Mouse (Mus musculus): ENCODE results near the gene Pmpca. TPM values are rescaled to one million over a fixed set of nuclear protein-coding genes. Genes with fewer than 3 reads are reported as not detected.

Gene Pmpca
- polyA plus RNA-seq, 1 experiment from 2014 or later, result 115 TPM

DNA sequence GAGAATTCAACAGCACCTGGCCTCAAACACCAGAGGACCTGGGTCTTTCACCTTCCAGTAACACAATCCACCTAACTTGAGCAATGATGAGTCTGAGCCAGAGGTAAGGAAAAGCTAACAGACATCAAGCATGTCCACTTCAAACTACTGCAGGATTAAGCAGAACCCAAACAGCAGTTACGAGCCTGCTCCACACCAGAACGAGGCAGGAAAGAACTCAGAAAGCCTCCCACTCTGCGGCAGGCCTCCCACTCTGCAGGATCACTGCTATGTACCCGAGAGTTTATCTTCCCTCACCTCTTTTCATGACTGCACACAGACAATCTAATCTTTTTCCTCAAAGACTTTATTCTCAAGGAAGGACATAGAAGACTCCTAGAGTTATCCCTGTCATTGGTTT is 48.1 kb downstream of the Pmpca start:
- no peak for ATAC-seq (ENCODE audit: extremely low read depth, insufficient number of reproducible peaks, low FRiP score, low TSS enrichment)
- Histone ChIP-seq H3K4me1 (peaks cover 14% of the 10 kb centered on the region; the same call in 1 of the 2 replicates), H3K36me3 (peaks cover 92% of the 10 kb centered on the region), H3K27me3 (replicated peaks) (no peaks in the 10 kb centered on the region), H3K4me2 (no peak overlapping the region), H3K9ac (0 out of 2 replicates have a peak overlapping the region, but pooled peaks have one; percentile 2), H3K27ac (replicated peaks) (no peak overlapping the region), H3K9me3 (no peaks in the 10 kb centered on the region), H3K4me3 (no peak overlapping the region)
- WGBS, result 56% methylated on average over 4 of the region's 4 CpGs

DNA sequence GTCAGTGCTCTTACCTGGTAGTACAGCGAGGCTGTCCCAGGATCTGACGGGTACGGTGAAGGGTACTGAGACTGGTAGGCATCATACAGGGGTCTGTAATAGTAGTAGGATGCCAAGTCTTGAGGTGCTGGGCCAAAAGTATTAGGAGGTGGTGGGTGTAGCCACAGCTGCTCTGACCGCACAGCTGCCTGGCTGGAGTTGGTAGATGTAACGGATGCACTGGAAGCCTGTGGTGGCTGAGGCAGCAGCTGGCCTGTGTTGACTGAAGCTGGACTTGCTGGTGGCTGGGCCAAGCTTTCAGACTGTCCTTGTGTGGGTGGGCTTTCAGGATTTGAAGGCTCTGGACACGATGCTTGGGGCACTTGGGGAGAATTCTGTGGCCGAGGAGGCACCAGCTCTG is 49.2 kb downstream of the Pmpca start:
- no peak overlapping the region for H3K9ac ChIP-seq
- 89% methylated on average over 7 of the region's 7 CpGs for WGBS
- H3K4me2 ChIP-seq, result no peak overlapping the region
- no peak for ATAC-seq (ENCODE audit: extremely low read depth, insufficient number of reproducible peaks, low FRiP score, low TSS enrichment)
- no peak overlapping the region for H3K4me3 ChIP-seq
- peaks cover 81% of the 10 kb centered on the region for H3K36me3 ChIP-seq
- H3K27ac ChIP-seq (replicated peaks), result no peak overlapping the region
- no peaks in the 10 kb centered on the region for H3K27me3 ChIP-seq (replicated peaks)
- peaks cover 21% of the 10 kb centered on the region for H3K4me1 ChIP-seq
- no peaks in the 10 kb centered on the region for H3K9me3 ChIP-seq

DNA sequence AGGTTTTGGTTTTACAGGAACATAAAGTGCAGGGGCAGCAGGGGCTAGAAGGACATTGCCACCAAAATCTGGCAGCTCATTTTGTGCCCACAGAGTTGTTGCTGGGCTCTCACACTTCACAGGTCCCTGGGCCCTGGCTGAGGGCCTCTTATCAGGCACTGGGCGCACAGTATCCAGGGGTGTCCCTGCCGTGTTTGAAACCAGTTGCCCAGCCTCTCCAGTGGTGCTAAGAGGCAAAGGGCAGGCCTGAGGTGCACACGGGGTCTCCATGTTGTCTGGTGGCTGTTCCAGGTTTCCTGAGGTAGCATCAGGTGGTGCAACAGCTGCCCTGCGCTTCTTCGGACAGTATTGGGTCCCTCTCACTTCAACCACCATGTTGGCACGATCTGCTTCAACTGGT is 50.5 kb downstream of the Pmpca start:
- WGBS, result 86% methylated on average over 6 of the region's 6 CpGs
- Histone ChIP-seq H3K36me3 (peaks cover 68% of the 10 kb centered on the region), H3K27me3 (replicated peaks) (no peaks in the 10 kb centered on the region), H3K9ac (no peak overlapping the region), H3K4me1 (peaks cover 32% of the 10 kb centered on the region), H3K4me2 (no peak overlapping the region), H3K4me3 (no peak overlapping the region), H3K9me3 (no peaks in the 10 kb centered on the region), H3K27ac (replicated peaks) (no peak overlapping the region)
- no peak for ATAC-seq (ENCODE audit: extremely low read depth, insufficient number of reproducible peaks, low FRiP score, low TSS enrichment)

DNA sequence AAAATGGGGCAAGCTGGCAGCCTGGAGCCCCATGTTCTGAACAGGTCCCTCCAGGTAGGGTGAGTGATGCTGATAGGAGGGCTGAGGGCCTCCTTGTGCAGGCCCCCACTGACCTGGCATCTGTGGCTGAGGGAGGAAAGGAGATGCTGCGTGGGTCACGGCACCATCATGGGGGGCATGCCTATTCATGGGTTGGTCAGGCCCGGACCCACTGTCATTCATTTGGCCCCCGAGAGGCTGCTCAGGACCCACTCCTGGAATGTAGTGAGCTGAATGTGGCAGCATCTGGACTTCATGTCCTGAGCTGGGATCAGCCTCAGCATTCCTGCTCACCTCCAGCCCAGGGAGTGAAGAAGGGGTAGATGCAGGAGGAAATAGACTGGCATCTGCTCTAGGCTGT is 52.1 kb downstream of the Pmpca start:
- ATAC-seq (ENCODE audit: extremely low read depth, insufficient number of reproducible peaks, low FRiP score, low TSS enrichment), result no peak
- Histone ChIP-seq H3K27me3 (replicated peaks) (no peaks in the 10 kb centered on the region), H3K36me3 (peaks cover 52% of the 10 kb centered on the region)

DNA sequence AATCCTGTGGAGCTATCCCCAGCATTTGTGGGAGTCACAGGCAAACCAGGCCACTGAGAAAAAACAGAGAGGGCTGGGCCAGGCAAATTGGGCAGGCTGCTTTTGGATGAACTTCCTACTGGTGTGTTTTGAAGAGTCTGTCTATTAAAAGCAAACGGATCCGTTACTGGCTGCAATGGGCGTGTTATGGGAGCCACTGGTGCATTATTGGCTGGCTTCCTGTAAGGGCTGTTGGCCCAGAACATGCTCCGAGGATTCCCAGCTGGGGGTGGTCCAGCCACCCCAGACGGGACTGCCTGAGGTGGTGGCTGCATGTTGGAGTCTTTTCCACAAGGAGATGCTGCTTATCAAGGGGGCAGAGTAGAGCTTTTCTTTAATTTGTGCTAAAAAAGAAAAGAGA is 52.5 kb downstream of the Pmpca start:
- no peak overlapping the region for H3K4me2 ChIP-seq
- H3K9ac ChIP-seq, result no peak overlapping the region
- ATAC-seq (ENCODE audit: extremely low read depth, insufficient number of reproducible peaks, low FRiP score, low TSS enrichment), result no peak
- no peak overlapping the region for H3K27ac ChIP-seq (replicated peaks)
- peaks cover 51% of the 10 kb centered on the region for H3K36me3 ChIP-seq
- no peak overlapping the region for H3K4me3 ChIP-seq
- peaks cover 37% of the 10 kb centered on the region for H3K4me1 ChIP-seq
- no peaks in the 10 kb centered on the region for H3K9me3 ChIP-seq
- 69% methylated on average over 5 of the region's 5 CpGs for WGBS
- H3K27me3 ChIP-seq (replicated peaks), result no peaks in the 10 kb centered on the region

More for the DNA sequence above, 52.1 kb downstream of the Pmpca start:
- Histone ChIP-seq H3K4me1 (peaks cover 34% of the 10 kb centered on the region), H3K4me2 (no peak overlapping the region), H3K9me3 (no peaks in the 10 kb centered on the region), H3K4me3 (no peak overlapping the region), H3K27ac (replicated peaks) (no peak overlapping the region), H3K9ac (no peak overlapping the region)
- WGBS, result 89% methylated on average over 4 of the region's 4 CpGs

DNA sequence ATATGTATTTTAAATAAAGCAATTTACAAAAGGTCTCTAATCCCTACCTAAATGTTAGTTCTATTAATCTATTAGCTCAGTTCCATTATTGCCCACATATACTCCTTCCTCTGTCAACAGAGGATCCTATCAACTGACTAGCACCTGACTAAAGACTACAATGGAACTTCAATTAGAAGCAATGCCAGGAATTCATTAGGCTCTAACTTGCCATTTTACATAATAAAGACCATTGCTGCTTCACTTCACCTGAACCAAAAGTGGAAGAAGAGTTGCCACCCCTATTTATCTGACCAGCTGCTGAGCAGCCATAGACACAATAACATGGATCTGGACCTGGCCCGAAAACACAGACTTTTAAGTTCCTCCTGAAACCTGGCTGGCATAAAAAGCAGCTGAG is 53.7 kb downstream of the Pmpca start:
- WGBS, result 83% methylated on average over 1 of the region's 1 CpGs
- peaks cover 40% of the 10 kb centered on the region for H3K4me1 ChIP-seq
- no peaks in the 10 kb centered on the region for H3K27me3 ChIP-seq (replicated peaks)
- no peaks in the 10 kb centered on the region for H3K9me3 ChIP-seq
- H3K36me3 ChIP-seq, result peaks cover 41% of the 10 kb centered on the region
- no peak for ATAC-seq (ENCODE audit: extremely low read depth, insufficient number of reproducible peaks, low FRiP score, low TSS enrichment)
- H3K4me2 ChIP-seq, result peak overlapping the region; percentile 91
- H3K27ac ChIP-seq (replicated peaks), result no peak overlapping the region
- H3K4me3 ChIP-seq, result peak overlapping the region; percentile 95; the same call in 1 of the 2 replicates
- peak overlapping the region; percentile 94; the same call in 1 of the 2 replicates for H3K9ac ChIP-seq

DNA sequence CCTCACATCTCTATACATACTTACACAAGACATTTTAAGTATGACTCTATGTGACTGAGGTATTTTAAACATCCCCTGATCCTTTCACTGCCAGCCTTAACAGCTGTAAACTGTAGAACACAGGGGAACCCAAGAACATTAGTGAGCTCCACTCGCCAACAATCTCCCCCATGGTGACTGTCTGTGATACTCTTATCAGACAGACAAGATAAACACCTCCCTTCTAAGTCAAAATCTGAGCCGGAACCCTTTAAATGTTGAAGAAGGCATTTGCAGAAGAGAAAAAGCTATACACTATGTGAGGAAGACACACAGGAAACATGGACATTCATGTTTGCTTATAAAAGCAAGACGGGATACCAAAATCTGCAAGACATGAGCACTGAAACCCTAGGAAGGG is 54.7 kb downstream of the Pmpca start:
- no peak for ATAC-seq (ENCODE audit: extremely low read depth, insufficient number of reproducible peaks, low FRiP score, low TSS enrichment)
- peak overlapping the region; percentile 93; the same call in 1 of the 2 replicates for H3K27ac ChIP-seq (replicated peaks)

DNA sequence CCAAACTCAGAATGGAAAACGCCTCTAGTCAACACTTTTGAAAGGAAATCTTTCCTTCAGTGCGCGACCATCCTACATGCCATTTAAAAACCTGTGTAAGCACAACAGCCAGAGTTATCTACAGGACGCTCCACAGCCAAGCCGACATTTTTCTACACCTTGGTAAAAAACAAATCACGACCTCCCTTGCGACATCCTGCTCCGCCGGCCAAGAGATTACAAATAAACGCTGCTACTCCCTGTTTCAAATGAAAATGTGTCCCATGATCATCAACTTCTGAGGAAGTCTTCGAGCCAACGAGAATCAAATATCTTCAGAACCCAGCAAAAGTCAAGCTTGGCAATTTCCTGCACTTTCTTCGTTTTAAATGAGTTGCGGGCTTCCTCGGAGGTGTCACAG is 55.2 kb downstream of the Pmpca start:
- H3K4me2 ChIP-seq, result peak overlapping the region; percentile 91
- peaks cover 26% of the 10 kb centered on the region for H3K36me3 ChIP-seq
- no peaks in the 10 kb centered on the region for H3K27me3 ChIP-seq (replicated peaks)
- peak overlapping the region; percentile 95 for H3K4me3 ChIP-seq
- peak overlapping the region; percentile 93 for H3K27ac ChIP-seq (replicated peaks)
- no peaks in the 10 kb centered on the region for H3K9me3 ChIP-seq
- no peak for ATAC-seq (ENCODE audit: extremely low read depth, insufficient number of reproducible peaks, low FRiP score, low TSS enrichment)
- peaks cover 45% of the 10 kb centered on the region for H3K4me1 ChIP-seq
- H3K9ac ChIP-seq, result peak overlapping the region; percentile 94
- WGBS, result under 1% methylated on average over 15 of the region's 15 CpGs

More for the DNA sequence above, 54.7 kb downstream of the Pmpca start:
- WGBS, result 10% methylated on average over 3 of the region's 3 CpGs
- Histone ChIP-seq H3K36me3 (peaks cover 31% of the 10 kb centered on the region), H3K4me1 (peaks cover 43% of the 10 kb centered on the region), H3K4me3 (peak overlapping the region; percentile 95), H3K27me3 (replicated peaks) (no peaks in the 10 kb centered on the region), H3K9ac (peak overlapping the region; percentile 94), H3K4me2 (peak overlapping the region; percentile 91), H3K9me3 (no peaks in the 10 kb centered on the region)

DNA sequence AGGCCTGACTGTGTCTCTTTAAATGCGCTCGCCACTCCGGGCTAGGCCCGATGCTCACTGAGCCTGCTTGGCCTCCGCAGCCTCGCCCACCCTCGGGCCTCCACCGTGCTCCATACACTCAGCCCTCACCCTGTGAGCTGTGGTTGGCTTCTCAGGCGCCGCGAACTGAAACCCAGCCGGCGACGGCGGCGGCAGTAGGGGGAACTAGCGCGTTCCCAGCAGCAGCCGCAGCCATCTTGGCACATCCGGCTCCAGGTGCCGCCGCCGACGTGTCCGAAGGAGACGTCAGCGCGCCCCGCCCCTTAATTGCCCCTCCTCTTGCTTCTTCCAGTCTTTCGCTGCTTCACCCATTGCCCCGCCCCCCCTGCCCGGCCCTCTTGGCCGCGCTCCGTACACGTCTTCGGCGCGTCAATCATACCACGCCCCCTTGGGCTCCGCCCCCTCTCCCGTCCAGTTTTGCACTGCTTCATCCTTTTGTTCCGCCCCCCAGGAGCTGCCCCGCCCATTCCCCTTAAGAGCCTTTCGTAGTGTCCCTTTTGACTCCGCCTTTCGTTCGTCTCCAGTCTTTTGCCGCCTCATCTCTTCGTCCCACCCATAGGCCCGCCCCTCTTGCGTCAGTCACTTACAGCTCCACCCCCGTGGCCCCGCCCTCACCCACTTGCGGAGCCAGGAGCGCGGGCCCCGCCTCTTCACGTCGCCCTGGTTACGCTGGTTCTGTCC is 56.0 kb downstream of the Pmpca start, which contains the start of gene Sec16a:
Gene Sec16a (minus strand): TSS at position 271 of the 720 bp plus-strand sequence.
- Histone ChIP-seq H3K36me3 (peaks cover 18% of the 10 kb centered on the region), H3K4me1 (peaks cover 51% of the 10 kb centered on the region), H3K9me3 (no peaks in the 10 kb centered on the region), H3K9ac (peak within 1 kb of the TSS; percentile 94), H3K4me3 (peak within 1 kb of the TSS; percentile 95), H3K4me2 (peak within 1 kb of the TSS; percentile 91), H3K27ac (replicated peaks) (peak within 1 kb of the TSS; percentile 93), H3K27me3 (replicated peaks) (no peaks in the 10 kb centered on the region)
- under 1% methylated on average over 61 of the region's 61 CpGs for WGBS
- peak; percentile 91 for ATAC-seq (ENCODE audit: extremely low read depth, insufficient number of reproducible peaks, low FRiP score, low TSS enrichment)

DNA sequence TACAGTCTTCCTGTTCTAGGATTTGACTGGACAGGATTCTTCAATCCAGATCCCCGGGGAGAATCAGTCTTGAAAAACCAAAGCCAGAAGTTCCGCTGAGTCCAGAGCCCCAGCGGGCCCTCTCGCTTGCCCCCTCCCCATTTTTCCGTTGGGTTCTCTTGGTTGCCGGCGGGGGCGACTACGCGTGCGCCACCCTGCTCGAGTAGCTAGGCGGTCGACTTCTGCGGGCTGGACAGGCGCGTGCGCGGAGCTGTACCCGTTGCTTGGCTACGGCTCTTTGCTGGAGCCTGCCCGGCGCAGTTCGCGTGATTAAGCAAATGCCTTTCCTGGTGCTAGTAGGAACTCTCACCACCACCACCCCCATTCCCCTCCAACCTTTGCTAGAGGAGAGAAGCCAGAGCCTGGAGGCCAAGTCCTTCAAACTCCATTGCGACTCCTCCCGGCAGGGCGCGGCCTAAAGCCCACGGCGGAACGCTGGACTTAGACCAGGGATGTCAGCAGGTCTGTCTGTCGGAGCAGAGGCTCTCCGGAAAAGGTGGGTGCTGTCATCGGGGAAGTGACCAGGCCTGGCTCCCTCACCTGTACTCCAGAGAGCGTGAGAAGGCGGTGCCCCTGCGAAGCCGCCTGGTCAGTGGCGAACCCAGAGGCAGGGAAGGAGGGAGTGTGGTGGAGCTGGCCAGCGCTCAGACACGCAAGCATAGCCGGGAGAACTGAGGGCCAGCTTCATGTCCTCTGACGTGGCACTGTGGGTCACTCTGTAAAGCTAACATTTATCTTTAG is 56.7 kb downstream of the Pmpca start:
- peak; percentile 75 for ATAC-seq (ENCODE audit: extremely low read depth, insufficient number of reproducible peaks, low FRiP score, low TSS enrichment)
- Histone ChIP-seq H3K36me3 (peaks cover 11% of the 10 kb centered on the region), H3K4me1 (peaks cover 51% of the 10 kb centered on the region), H3K4me2 (peak overlapping the region; percentile 81), H3K27me3 (replicated peaks) (no peaks in the 10 kb centered on the region), H3K9ac (peak overlapping the region; percentile 85), H3K27ac (replicated peaks) (peak overlapping the region; percentile 93), H3K9me3 (no peaks in the 10 kb centered on the region), H3K4me3 (peak overlapping the region; percentile 95)
- under 1% methylated on average over 44 of the region's 44 CpGs for WGBS

DNA sequence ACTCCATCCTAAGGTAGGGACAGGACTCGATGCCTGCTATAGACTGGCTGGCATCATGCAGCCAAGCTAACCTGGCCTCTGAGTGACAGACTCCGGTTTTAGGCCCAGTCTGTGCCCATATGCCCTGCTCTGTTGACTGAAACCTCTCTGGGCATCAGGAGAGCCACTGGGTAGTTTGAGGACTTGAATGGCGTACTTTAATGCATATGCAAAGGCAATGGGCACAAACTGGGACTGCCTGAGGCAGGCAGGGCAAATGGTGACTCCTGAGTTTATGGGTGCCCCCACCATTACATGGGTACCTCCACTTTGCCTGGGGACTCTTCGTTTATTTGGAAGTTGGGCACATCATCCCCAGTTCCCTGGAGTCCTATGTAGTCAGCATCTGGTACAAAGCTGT is 57.5 kb downstream of the Pmpca start:
- H3K27ac ChIP-seq (replicated peaks), result peak overlapping the region; percentile 93
- H3K27me3 ChIP-seq (replicated peaks), result no peaks in the 10 kb centered on the region
- peak overlapping the region; percentile 85 for H3K9ac ChIP-seq
- no peaks in the 10 kb centered on the region for H3K9me3 ChIP-seq
- peak overlapping the region; percentile 81 for H3K4me2 ChIP-seq
- H3K4me1 ChIP-seq, result peaks cover 57% of the 10 kb centered on the region
- peaks cover 3% of the 10 kb centered on the region for H3K36me3 ChIP-seq
- peak overlapping the region; percentile 95 for H3K4me3 ChIP-seq
- no peak for ATAC-seq (ENCODE audit: extremely low read depth, insufficient number of reproducible peaks, low FRiP score, low TSS enrichment)
- 61% methylated on average over 4 of the region's 4 CpGs for WGBS

Data from heart, embryonic 13.5 days (tissue).